Mouse (Mus musculus): ENCODE measurements around the gene Pdcl3.
"Not testable (repeated sequence)": the region's sequence is repeated elsewhere in the genome, so short reads cannot be mapped to it uniquely, and the experiment has no call there.

The Pdcl3 gene

GRCm38 (mm10) chr1:39025142-39025541 lies 39.7 kb downstream of the Pdcl3 start:
- DNase-seq (ENCODE audit: low spot score in 2 of 2), result no peak

GRCm38 (mm10) chr1:39025840-39026239 lies 40.4 kb downstream of the Pdcl3 start:
- no peak for DNase-seq (ENCODE audit: low spot score in 2 of 2)

GRCm38 (mm10) chr1:39029176-39029575 lies 43.8 kb downstream of the Pdcl3 start:
- no peak for DNase-seq (ENCODE audit: low spot score in 2 of 2)

GRCm38 (mm10) chr1:39030108-39030507 lies 44.7 kb downstream of the Pdcl3 start:
- DNase-seq (ENCODE audit: low spot score in 2 of 2), result no peak

- DNase-seq (ENCODE audit: low spot score in 2 of 2), result no peak
Observed at GRCm38 (mm10) chr1:39035817-39036216, 50.4 kb downstream of the Pdcl3 start.

GRCm38 (mm10) chr1:39042188-39042587 lies 56.8 kb downstream of the Pdcl3 start:
- no peak for DNase-seq (ENCODE audit: low spot score in 2 of 2)

GRCm38 (mm10) chr1:39044442-39044841 lies 59.0 kb downstream of the Pdcl3 start:
- not testable (repeated sequence) for DNase-seq (ENCODE audit: low spot score in 2 of 2)

GRCm38 (mm10) chr1:39046689-39047088 lies 61.3 kb downstream of the Pdcl3 start:
- DNase-seq (ENCODE audit: low spot score in 2 of 2), result no peak
